Mouse (Mus musculus) layer of hippocampus, postnatal 10 days (tissue): ENCODE measurements around the gene Krt42. TPM values are rescaled to one million over a fixed set of nuclear protein-coding genes. Genes with fewer than 3 reads are reported as not detected.
"Not testable (repeated sequence)": the region's sequence is repeated elsewhere in the genome, so short reads cannot be mapped to it uniquely, and the experiment has no call there.

Experiments used
- DNase-seq, 2 experiments: peaks; one replicate each; pipeline ENCODE4 v3.0.0; 2021; ENCODE audit warnings: low spot score in 2 of 2
- total RNA-seq, 2 experiments: library from RNA; stranded (reverse); gene quantifications; 2 replicates each; pipeline ENCODE4 v1.2.3; 2021

The Krt42 gene
- total RNA-seq, 2 experiments from 2014 or later = not detected

- peak; percentile 94 to 96 for DNase-seq
These were observed 12.2 kb upstream of the Krt42 start for GRCm38 (mm10) chr11:100281596-100282544.

GRCm38 (mm10) chr11:100278759-100279158 is 9.1 kb upstream of the Krt42 start:
- no peak for DNase-seq

- DNase-seq = no peak
These were observed 8.2 kb upstream of the Krt42 start for GRCm38 (mm10) chr11:100277726-100278480.

- no peak for DNase-seq
These were observed 5.8 kb upstream of the Krt42 start for GRCm38 (mm10) chr11:100275466-100275865.

- no peak for DNase-seq
These were observed 5.0 kb upstream of the Krt42 start for GRCm38 (mm10) chr11:100274719-100275118.

GRCm38 (mm10) chr11:100271878-100272277 is 2.2 kb upstream of the Krt42 start:
- DNase-seq = no peak

- DNase-seq = no peak
These were observed 7.4 kb downstream of the Krt42 start for GRCm38 (mm10) chr11:100262058-100262980.

GRCm38 (mm10) chr11:100261235-100261605 is 8.5 kb downstream of the Krt42 start:
- DNase-seq = no peak

- no peak for DNase-seq
These were observed 9.0 kb downstream of the Krt42 start, which contains the start of gene Krt17 for GRCm38 (mm10) chr11:100260514-100261234. Gene Krt17 (minus strand): TSS chr11:100261029.

GRCm38 (mm10) chr11:100259079-100259478 is 10.6 kb downstream of the Krt42 start:
- no peak for DNase-seq

- DNase-seq = no peak
These were observed 11.7 kb downstream of the Krt42 start for GRCm38 (mm10) chr11:100257967-100258366.

- DNase-seq = no peak
These were observed 14.2 kb downstream of the Krt42 start for GRCm38 (mm10) chr11:100255514-100255913.

GRCm38 (mm10) chr11:100254360-100255090 is 15.1 kb downstream of the Krt42 start:
- DNase-seq = no peak

GRCm38 (mm10) chr11:100248852-100249465 is 20.7 kb downstream of the Krt42 start, which contains the start of gene Krt16:
Gene Krt16 (minus strand): TSS chr11:100248902.
- DNase-seq = no peak

GRCm38 (mm10) chr11:100246471-100246870 is 23.2 kb downstream of the Krt42 start:
- not testable (repeated sequence) for DNase-seq

- not testable (repeated sequence) for DNase-seq
These were observed 29.4 kb downstream of the Krt42 start for GRCm38 (mm10) chr11:100240272-100240671.

- no peak for DNase-seq
These were observed 47.9 kb downstream of the Krt42 start for GRCm38 (mm10) chr11:100221741-100222140.

- DNase-seq = no peak
These were observed 50.4 kb downstream of the Krt42 start for GRCm38 (mm10) chr11:100219304-100219703.
